Mouse (Mus musculus): ENCODE results near the gene Nol8.

DNA sequence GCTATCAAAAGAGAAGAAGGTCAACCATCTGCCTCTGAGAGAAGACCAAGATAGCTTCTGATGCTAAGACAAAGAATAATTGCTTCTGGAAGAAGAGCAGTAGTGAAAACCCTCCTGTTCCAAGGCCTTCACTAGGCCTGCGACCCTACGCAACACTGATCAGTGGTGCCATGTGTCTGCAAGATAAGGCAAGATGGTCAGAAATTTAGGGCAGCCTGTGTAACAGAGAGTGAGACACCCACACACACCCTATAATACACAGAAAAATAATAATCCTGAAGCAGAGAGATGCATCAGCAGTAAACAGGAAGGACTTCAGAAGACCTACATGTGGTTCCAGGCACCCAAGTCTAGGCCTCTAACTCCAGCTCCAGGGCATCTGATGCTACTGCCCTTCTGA is 12.9 kb upstream of the Nol8 start:
- TF ChIP-seq CTCF (IDR thresholded peaks at IDR 0.05; ENCODE audit: low read depth) (no peak), EP300 (IDR thresholded peaks at IDR 0.05; ENCODE audit: low read depth) (peak; percentile 58; the same call in 1 of the 2 replicates)
